Mouse (Mus musculus): ENCODE results near the gene BC107364.
A peak's percentile ranks its signal among the peaks of the same experiment; 100 is the strongest.
"Not testable (repeated sequence)": the region's sequence is repeated elsewhere in the genome, so short reads cannot be mapped to it uniquely, and the experiment has no call there.

Gene BC107364

DNA sequence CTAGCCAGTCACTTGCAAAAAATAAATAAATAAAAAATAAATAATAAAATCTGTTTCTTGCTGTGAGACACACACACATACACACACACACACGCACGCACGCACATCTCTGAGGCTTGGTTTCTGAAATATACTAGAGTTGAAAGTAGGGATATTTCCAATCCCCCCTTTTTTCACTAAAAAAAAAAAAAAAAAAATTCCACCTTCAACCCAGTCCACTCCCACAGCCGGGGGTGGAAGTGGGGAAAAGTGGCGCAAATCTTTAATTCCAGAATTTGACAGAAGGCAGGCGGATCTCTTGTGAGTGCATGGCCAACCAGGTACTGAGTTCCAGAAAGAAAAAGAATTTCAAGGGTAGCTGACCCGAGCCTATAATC, 37.2 kb downstream of the BC107364 start:
- no peak for DNase-seq (ENCODE audit: low read depth in 1 of 2, low spot score in 2 of 2)

DNA sequence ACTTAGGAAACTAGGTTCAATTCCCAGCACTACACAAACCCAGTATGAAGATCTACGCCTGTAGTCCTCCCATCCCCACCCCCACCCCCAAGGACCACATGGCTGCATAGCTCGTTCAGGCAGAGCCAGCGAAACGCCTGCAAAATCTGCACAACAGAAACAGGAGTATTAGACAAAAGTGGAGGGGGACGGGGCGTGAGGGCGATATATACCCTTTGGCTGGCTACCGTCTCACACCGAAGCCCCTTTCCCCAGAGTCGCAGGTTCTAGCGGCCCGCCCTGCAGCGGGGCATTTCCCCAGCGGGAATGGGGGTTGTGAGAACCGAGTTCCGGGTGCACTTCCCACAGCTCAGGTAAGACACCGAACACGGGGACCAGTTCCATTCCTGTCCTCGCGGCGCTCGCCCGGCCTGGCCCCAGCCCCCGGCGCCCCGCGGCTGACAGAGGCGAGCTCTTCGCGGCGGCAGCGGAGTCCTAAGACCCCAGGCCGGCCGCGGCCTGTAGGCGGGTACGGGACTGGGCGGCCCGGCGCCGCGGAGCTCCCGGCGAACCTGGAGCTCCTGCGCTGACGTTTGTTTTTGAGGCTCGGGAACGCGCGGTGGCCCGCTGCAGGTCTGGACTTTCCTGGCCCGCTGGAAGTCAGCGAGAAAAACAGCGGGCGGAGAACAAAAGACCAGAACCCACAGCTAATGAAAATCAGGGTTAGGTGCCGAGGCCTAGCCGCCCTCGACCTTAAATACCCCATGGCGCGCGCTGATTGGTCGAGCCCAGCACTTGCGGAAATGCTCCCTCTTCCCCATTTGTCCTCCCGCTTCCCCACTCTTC, 37.8 kb downstream of the BC107364 start:
- peak; percentile 48 to 63 for DNase-seq (ENCODE audit: low read depth in 1 of 2, low spot score in 2 of 2)

GRCm38 (mm10) chr3:96413581-96414125, 38.5 kb downstream of the BC107364 start:
- DNase-seq (ENCODE audit: low read depth in 1 of 2, low spot score in 2 of 2): no peak

DNA sequence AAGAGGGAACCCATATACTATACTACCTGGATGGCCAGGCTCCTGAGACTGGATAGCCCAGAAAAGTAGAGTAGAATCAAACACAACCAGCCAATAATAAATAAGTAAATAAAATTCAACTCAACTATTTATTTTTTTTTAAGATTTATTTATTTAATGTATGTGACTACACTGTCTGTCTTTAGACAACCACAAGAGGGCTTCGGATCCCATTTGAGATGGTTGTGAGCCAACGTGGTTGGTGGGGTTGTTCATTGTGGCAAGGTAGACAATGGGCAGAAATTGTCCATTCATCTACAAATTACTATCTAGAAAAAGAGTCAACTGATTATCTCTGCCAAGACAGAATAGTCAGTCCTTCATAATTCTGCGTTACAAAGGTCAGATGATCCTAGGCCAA, 40.3 kb downstream of the BC107364 start:
- no peak for DNase-seq (ENCODE audit: low read depth in 1 of 2, low spot score in 2 of 2)

DNA sequence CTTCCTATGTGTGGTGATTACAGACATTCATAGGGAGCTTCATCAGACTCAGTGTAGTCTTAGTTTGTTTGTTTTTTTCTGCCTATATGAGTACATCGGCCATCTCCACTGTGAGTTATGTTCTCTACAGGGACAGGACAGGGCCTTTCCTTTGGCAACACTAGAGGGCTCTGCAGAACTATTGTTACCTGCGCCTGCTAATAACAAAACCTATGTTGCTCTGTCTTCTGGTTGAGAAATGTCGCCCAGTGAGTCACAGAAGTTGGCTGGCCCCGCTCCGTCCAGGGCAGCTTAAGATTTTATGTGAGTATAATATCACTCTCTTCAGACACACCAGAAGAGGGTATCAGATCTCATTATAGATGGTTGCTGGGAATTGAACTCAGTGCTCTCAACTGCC, 41.1 kb downstream of the BC107364 start:
- DNase-seq (ENCODE audit: low read depth in 1 of 2, low spot score in 2 of 2): no peak

DNA sequence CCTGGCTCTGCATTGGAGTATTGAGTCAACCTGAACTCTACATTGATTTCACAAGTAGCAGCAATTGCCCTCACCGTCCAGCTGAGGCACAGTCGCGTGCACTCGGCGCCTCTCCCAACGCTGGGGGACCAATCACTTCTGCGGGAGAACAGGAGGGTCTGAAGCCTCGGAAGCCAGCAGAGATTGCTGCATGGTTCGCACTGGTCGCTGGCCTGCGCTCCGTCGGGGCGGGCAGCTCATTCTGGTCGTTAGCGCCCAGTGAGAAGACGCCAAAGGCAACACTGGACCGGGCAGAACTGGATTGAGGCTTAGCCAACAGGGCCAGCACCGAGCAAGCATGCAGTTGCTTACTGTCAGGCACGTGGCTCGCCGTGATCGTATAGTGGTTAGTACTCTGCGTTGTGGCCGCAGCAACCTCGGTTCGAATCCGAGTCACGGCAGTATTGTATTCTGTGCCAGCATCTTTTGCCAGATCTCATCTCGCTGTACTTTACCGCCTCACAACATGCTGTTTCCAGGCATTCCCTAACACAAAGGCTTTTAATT, 42.3 kb downstream of the BC107364 start:
- DNase-seq (ENCODE audit: low read depth in 1 of 2, low spot score in 2 of 2): no peak

DNA sequence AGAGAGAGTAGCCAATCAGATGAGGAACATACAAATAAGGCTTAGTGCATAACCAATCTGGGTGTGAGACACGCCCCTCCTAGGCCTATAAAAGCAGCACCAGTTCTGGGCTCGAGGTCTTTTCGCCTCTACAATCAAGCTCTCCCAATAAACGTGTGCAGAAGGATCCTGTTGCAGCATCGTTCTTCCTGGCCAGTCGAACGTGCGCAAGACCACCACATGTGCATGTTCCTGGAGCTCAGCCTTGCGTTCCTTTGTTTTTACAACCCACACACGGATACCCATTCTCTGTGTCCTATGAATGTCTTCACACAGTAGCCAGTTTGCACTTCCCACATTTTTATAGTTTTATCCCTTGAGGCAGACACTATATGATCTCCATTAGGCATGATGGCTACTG, 44.0 kb downstream of the BC107364 start:
- DNase-seq (ENCODE audit: low read depth in 1 of 2, low spot score in 2 of 2): not testable (repeated sequence)

- no peak for DNase-seq (ENCODE audit: low read depth in 1 of 2, low spot score in 2 of 2)
Measured at GRCm38 (mm10) chr3:96405541-96406503, 46.3 kb downstream of the BC107364 start.

GRCm38 (mm10) chr3:96405004-96405403, 47.1 kb downstream of the BC107364 start:
- DNase-seq (ENCODE audit: low read depth in 1 of 2, low spot score in 2 of 2): no peak

- DNase-seq (ENCODE audit: low read depth in 1 of 2, low spot score in 2 of 2): no peak
Measured at GRCm38 (mm10) chr3:96404450-96404849, 47.7 kb downstream of the BC107364 start.

- no peak for DNase-seq (ENCODE audit: low read depth in 1 of 2, low spot score in 2 of 2)
Measured at GRCm38 (mm10) chr3:96403016-96403415, 49.1 kb downstream of the BC107364 start.

GRCm38 (mm10) chr3:96401832-96402501, 50.1 kb downstream of the BC107364 start:
- no peak for DNase-seq (ENCODE audit: low read depth in 1 of 2, low spot score in 2 of 2)

DNA sequence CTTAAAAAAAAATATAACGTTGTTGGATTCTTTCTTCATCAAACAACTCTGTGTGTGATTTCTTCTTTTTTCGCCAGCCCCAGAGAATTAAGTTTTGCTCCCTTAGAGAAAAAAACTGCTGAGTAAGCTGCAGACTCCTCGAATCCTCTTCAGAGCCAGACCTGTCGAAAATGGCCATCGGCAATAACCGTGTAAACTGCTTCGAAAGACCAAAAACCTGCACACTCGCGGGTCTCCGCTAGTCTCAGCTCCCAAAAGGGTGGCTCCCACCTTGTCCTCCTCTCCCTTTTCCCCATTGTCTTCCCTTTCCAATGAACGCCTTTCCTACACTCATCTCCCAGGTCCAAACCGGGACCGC, 50.7 kb downstream of the BC107364 start:
- DNase-seq (ENCODE audit: low read depth in 1 of 2, low spot score in 2 of 2): no peak

- no peak for DNase-seq (ENCODE audit: low read depth in 1 of 2, low spot score in 2 of 2)
Measured at GRCm38 (mm10) chr3:96398911-96399310, 53.2 kb downstream of the BC107364 start.

- DNase-seq (ENCODE audit: low read depth in 1 of 2, low spot score in 2 of 2): no peak
Measured at GRCm38 (mm10) chr3:96396857-96397256, 55.2 kb downstream of the BC107364 start.

- not testable (repeated sequence) for DNase-seq (ENCODE audit: low read depth in 1 of 2, low spot score in 2 of 2)
Measured at GRCm38 (mm10) chr3:96387202-96387601, 64.9 kb downstream of the BC107364 start.

All from monocyte, adult 2 months (primary cell).